Mouse (Mus musculus) liver, embryonic 14.5 days (tissue): ENCODE results near the gene Rps27a. TPM values are rescaled to one million over a fixed set of nuclear protein-coding genes. Genes with fewer than 3 reads are reported as not detected.
"Not testable (repeated sequence)": the region's sequence is repeated elsewhere in the genome, so short reads cannot be mapped to it uniquely, and the experiment has no call there.

Experiments used
- ATAC-seq: fragments of 200-750 bp; cut with Nextera tagmentation; 2 replicates; pipeline ENCODE4 v1.8.0; 2017; ENCODE audit warnings: moderate number of reproducible peaks, mild to moderate bottlenecking, moderate library complexity; ENCODE audit not compliant: insufficient read depth
- DNase-seq, 3 experiments: peaks; one replicate each; pipeline ENCODE4 v3.0.0-alpha.2; 2012 to 2013; ENCODE audit warnings: low read depth in 3 of 3, low spot score in 3 of 3
- H3K27ac ChIP-seq: fragments of 300-500 bp; sonication (generic); 2 replicates; pipeline ENCODE4 v1.5.1; 2014; ENCODE audit warnings: moderate library complexity, mild to moderate bottlenecking, control low read depth, inconsistent platforms
- H3K27me3 ChIP-seq: fragments of 300-500 bp; sonication (generic); 2 replicates; pipeline ENCODE4 v1.6.1; 2014; ENCODE audit warnings: mild to moderate bottlenecking, low read length, moderate library complexity; ENCODE audit not compliant: control insufficient read depth, insufficient read depth
- H3K36me3 ChIP-seq: fragments of 300-500 bp; sonication (generic); replicated peaks from 2 replicates; pipeline ENCODE4 v1.6.1; 2014; ENCODE audit warnings: low read depth; ENCODE audit not compliant: control insufficient read depth, insufficient read depth
- H3K4me1 ChIP-seq, 2 experiments: fragments of 200-500 bp in 1 of 2; fragments of 300-500 bp in 1 of 2; sonication (generic) in 1 of 2; replicated peaks; 2 replicates each; pipeline ENCODE4 v1.6.1; 2012 to 2014; ENCODE audit warnings: antibody characterized with exemption in 1 of 2, inconsistent platforms in 1 of 2, low read length in 1 of 2; ENCODE audit not compliant: control insufficient read depth in 2 of 2, insufficient read depth in 2 of 2
- H3K4me2 ChIP-seq: fragments of 300-500 bp; sonication (generic); 2 replicates; pipeline ENCODE4 v1.6.1; 2014; ENCODE audit warnings: low read depth, mild to moderate bottlenecking, control low read depth, moderate library complexity
- H3K4me3 ChIP-seq, 2 experiments: fragments of 200-500 bp in 1 of 2; fragments of 300-500 bp in 1 of 2; sonication (generic) in 1 of 2; 2 replicates each; pipeline ENCODE4 v1.5.1; 2012 to 2014; ENCODE audit warnings: low read depth in 2 of 2, low read length in 2 of 2, mild to moderate bottlenecking in 2 of 2, control low read depth in 1 of 2, inconsistent platforms in 1 of 2, moderate library complexity in 1 of 2; ENCODE audit not compliant: insufficient read depth in 1 of 2
- H3K9ac ChIP-seq: fragments of 300-500 bp; sonication (generic); replicated peaks from 2 replicates; pipeline ENCODE4 v1.6.1; 2014; ENCODE audit warnings: mild to moderate bottlenecking, control low read depth, moderate library complexity
- H3K9me3 ChIP-seq: fragments of 300-500 bp; sonication (generic); 2 replicates; pipeline ENCODE4 v1.6.1; 2016; ENCODE audit warnings: low read length, mixed read lengths; ENCODE audit not compliant: control insufficient read depth
- CTCF ChIP-seq: IDR thresholded peaks from 2 replicates; pipeline ENCODE4 v1.5.1; 2016; ENCODE audit warnings: antibody characterized with exemption, low read depth, control low read depth
- EP300 ChIP-seq: IDR thresholded peaks from 2 replicates; pipeline ENCODE4 v1.6.1; 2016; ENCODE audit warnings: antibody characterized with exemption, low read depth
- WGBS: fragments of 180-500 bp; shearing (Covaris S2); extraction: QIAGEN DNeasy Blood & Tissue Kit; methylation state at CpG from one replicate; pipeline ENCODE4 v1.1.7; 2014; ENCODE audit not compliant: insufficient replicate concordance; 5-methylcytosine and 5-hydroxymethylcytosine counted together
- polyA plus RNA-seq, 2 experiments: library from polyadenylated mRNA; depleted of rRNA in 1 of 2; stranded (reverse) in 1 of 2; unstranded in 1 of 2; fragments of >200 nt; fragmentation: Nextera tagmentation in 1 of 2; extraction: Ambion mirVana in 1 of 2; gene quantifications; 2 replicates each; pipeline versions ENCODE4 v1.2.1 to v1.2.3; 2012 to 2014

Rps27a gene
- polyA plus RNA-seq, 2 experiments = 902 to 1,164 TPM

DNA sequence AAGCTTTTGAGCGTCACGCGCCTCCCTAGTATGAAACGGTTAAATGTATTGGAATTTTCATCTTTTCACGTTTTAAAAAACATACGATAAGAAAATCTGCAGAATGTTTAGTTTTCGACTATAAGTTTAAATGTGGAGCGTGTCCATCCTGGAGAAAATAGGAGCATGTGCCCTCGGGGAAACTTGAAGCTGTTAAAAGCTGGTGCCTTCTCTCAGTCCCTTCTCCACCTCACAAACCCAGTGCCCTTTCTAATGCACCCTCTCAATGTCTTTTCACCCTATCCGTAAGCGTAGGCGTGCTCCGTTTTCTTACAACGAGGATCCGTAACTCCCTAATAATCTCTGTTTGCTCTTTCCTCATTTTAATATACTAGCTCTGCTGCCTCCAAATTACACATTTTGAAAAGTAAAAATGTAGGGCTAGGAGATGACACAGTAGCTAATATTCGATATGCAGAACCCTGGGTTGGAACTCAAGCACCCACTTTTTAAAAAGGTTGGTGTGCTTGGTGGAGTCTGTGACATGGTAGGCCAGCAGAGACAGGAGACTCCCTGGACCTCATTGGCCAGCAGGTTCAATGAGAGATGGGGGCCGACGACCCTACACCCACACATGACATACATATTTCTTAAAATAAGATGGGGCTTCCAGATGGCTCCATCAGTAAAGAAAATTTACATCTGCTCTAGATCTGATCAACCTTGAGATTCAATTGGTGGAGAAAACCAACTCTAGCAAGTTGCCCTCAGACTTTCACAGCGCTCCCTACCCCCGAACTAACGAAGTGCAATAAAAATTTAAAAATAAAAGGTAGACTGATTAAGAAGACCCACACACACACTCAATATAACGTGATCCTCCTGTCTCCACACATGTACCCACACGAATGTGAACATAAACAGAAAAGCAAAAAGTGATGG lies 855 bp upstream of the Rps27a start:
- Histone ChIP-seq H3K9ac (peak overlapping the region; percentile 90), H3K27me3 (no peaks in the 10 kb centered on the region), H3K27ac (peak overlapping the region; percentile 59), H3K4me3 (peak overlapping the region; percentile 87 to 99), H3K36me3 (peaks cover 26% of the 10 kb centered on the region), H3K9me3 (no peaks in the 10 kb centered on the region), H3K4me1 (peaks cover 8 to 13% of the 10 kb centered on the region in 2 experiments), H3K4me2 (peak overlapping the region; percentile 78)
- ATAC-seq (no peak), DNase-seq (no peak)
- WGBS = 14% methylated on average over 23 of the region's 23 CpGs
- no peak for TF ChIP-seq EP300
- TF ChIP-seq CTCF = no peak

DNA sequence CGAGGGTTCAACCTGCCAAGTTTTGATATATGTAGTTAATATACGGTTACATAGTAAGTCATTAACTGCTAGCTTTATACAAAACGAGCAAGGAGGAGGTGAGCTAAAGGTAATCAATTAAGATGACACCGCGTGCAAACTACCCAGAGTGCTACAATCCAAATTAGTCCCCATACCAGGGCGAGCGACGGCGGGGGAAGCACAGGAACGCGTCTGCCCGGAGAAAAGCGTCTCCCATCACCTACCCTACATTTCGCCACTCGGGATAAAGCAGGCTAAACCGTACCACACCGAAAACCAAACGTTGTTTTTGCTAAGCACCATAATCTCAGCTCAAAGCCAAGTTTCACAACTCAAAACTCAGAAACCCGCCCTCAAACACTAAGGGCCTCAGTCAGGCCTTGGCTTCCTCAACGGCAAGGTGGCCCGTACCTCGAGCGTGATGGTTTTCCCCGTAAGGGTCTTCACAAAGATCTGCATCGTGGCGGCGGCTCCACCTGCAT lies 609 bp downstream of the Rps27a start:
- peak overlapping the region; percentile 90 for H3K9ac ChIP-seq
- DNase-seq = no peak
- H3K36me3 ChIP-seq = peaks cover 29% of the 10 kb centered on the region
- under 1% methylated on average over 27 of the region's 27 CpGs for WGBS
- H3K27ac ChIP-seq = peak overlapping the region; percentile 54
- ATAC-seq = peak; percentile 17; the same call in 1 of the 2 replicates
- no peak for TF ChIP-seq EP300
- H3K9me3 ChIP-seq = no peaks in the 10 kb centered on the region
- no peaks in the 10 kb centered on the region for H3K27me3 ChIP-seq
- peak overlapping the region; percentile 87 to 99 for H3K4me3 ChIP-seq
- peaks cover 8 to 13% of the 10 kb centered on the region in 2 experiments for H3K4me1 ChIP-seq
- peak overlapping the region; percentile 90 for H3K4me2 ChIP-seq

DNA sequence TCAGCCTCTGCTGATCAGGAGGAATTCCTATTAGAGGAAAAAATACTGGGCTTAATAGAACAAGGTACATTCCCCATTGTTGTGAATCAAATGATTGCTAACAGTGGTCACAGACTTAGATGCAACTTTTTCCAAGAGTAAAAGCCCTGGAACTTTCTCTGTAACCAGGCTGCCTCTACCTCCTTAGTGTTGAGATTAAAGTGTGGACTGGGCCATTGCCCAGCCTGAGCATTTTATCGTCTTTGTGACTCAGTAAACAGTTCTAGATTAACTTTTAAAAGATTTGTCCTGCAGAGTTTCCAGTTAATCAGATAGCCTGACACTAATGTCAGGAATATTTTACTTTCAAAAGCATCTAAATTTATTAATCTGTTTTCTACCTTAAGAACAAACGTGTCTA lies 1.1 kb downstream of the Rps27a start:
- no peak for TF ChIP-seq CTCF
- no peak for DNase-seq
- Histone ChIP-seq H3K4me3 (peak overlapping the region; percentile 87 to 99), H3K4me2 (peak overlapping the region; percentile 90), H3K4me1 (peaks cover 8 to 13% of the 10 kb centered on the region in 2 experiments), H3K9ac (peak overlapping the region; percentile 90), H3K36me3 (peaks cover 29% of the 10 kb centered on the region), H3K27ac (peak overlapping the region; percentile 54), H3K9me3 (no peaks in the 10 kb centered on the region), H3K27me3 (no peaks in the 10 kb centered on the region)
- WGBS = 6% methylated on average over 2 of the region's 2 CpGs
- no peak for ATAC-seq

DNA sequence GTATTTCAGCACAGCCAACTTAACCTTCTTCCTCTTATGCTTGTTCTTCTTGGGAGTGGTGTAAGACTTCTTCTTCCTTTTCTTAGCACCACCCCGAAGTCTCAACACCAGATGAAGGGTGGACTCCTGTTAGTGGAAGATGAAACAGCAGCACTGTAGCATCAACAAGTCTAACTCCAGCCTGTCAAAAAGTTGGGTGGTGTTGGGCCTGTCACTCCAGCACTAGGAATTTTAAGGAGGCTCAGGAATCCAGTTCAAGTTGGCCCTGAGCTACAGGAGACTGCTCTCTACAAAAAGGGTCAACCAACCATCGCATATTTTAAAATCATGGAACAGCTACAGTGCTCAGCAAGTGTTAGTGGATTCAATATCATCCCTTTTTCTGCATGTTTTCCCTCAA lies 1.6 kb downstream of the Rps27a start:
- H3K4me2 ChIP-seq = peak overlapping the region; percentile 90
- not testable (repeated sequence) for H3K27me3 ChIP-seq, H3K9me3 ChIP-seq, DNase-seq, ATAC-seq
- peak overlapping the region; percentile 90 for H3K9ac ChIP-seq
- WGBS = 45% methylated on average over 2 of the region's 2 CpGs
- peaks cover 33% of the 10 kb centered on the region for H3K36me3 ChIP-seq
- H3K27ac ChIP-seq = peak overlapping the region; percentile 54
- H3K4me1 ChIP-seq = peaks cover 8 to 13% of the 10 kb centered on the region in 2 experiments
- peak overlapping the region; percentile 87 to 99 for H3K4me3 ChIP-seq

DNA sequence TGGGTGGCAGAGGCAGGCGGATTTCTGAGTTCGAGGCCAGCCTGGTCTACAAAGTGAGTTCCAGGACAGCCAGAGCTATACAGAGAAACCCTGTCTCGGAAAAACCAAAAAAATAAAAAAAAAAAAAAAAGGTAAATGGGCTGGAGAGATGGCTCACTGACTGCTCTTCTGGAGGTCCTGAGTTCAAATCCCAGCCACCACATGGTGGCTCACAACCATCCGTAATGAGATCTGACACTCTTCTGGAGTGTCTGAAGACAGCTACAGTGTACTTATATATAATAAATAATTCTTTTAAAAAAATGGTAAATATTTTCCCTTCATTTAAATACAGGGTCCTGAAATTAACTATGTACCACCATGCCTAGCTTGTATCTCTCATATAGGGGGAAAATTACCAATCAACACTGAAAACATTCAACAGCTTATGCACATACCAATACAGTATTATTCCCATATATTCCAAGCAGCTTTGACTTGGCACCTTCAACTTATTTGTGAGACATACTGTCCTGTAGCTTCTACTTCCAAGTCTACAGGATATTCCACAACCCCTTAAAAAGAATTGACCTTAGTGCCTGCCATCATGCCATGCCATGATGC lies 2.7 kb downstream of the Rps27a start:
- H3K27me3 ChIP-seq, DNase-seq, H3K9ac ChIP-seq, H3K4me2 ChIP-seq, H3K9me3 ChIP-seq, H3K4me3 ChIP-seq, ATAC-seq, H3K27ac ChIP-seq: not testable (repeated sequence)
- Histone ChIP-seq H3K36me3 (peaks cover 39% of the 10 kb centered on the region), H3K4me1 (peaks cover 8 to 13% of the 10 kb centered on the region in 2 experiments)
- WGBS = 65% methylated on average over 4 of the region's 4 CpGs
